Mouse (Mus musculus) megakaryocyte, adult 5-6 weeks (primary cell): ENCODE results near the gene Tbc1d16. TPM values are rescaled to one million over a fixed set of nuclear protein-coding genes. Genes with fewer than 3 reads are reported as not detected.

Source experiments
- ATAC-seq: 2 replicates; pipeline ENCODE4 v1.8.0; 2016; ENCODE audit warnings: mild to moderate bottlenecking, inconsistent platforms; ENCODE audit not compliant: poor library complexity, severe bottlenecking
- total RNA-seq, 2 experiments: library from RNA; stranded (forward) in 1 of 2; stranded (reverse) in 1 of 2; fragments of 153-499, 151-499 nt in 1 of 2; fragments of 221-1000, 200-1000 nt in 1 of 2; gene quantifications; 2 replicates each; pipeline versions ENCODE4 v1.2.3 to v1.2.4; 2015 to 2017

The Tbc1d16 gene
- total RNA-seq, 2 experiments from 2014 or later, result 0.59 to 0.71 TPM

DNA sequence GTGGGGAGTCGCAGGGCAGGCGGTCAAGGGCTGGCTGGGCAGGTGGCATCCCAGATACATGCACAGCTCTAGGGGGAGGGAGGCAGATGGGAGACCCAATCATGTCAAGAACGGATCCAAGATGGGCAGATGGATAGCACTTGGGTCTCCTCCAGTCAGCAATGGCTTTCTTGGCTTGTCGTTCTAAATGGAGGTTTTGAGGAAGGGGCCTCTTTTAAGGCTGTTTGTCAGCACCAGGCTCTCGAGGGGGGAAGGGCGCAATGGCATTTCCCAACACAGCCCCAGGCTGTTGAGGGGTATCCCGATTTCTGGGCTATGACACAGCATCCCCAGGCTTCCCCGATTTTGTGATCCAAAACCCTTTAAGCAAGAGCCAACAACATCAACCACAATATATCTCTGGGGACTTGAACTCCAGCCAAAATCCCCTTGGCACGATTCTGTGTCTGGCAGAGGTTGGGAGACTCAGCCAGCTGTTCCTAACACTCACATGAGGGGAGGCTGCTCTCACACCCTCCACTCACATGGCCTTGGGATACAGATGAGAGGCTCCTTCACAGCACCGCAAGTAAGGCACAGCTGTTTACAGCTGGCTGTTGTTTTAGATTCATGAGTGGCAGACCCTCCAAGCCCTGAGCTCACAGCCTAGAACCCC is 18.8 kb downstream of the Tbc1d16 start:
- ATAC-seq, result no peak

DNA sequence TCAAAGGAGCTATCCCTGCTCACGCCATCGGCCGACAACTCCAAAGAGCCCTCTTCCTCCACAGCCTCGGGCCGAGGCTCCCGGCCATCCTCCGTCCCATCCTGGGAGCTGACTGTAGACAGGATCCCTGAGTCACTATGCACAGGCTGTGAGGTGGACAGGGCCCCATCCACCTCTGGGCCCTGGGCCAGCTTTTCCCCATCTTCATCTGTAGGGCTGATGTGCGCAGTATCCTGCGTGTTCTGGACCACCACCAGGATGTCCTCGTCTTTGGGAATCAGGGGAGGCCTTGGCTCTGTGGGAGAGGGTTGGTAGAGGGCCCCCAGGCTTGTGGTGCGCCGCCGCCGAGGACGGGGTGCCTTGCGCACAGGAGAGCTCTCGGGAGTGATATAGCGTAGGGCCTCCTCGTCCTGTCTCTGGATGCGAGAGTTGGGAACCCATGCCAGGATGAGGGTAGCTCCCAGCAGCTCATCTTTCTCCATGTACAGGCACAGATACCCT is 19.4 kb downstream of the Tbc1d16 start:
- no peak for ATAC-seq

DNA sequence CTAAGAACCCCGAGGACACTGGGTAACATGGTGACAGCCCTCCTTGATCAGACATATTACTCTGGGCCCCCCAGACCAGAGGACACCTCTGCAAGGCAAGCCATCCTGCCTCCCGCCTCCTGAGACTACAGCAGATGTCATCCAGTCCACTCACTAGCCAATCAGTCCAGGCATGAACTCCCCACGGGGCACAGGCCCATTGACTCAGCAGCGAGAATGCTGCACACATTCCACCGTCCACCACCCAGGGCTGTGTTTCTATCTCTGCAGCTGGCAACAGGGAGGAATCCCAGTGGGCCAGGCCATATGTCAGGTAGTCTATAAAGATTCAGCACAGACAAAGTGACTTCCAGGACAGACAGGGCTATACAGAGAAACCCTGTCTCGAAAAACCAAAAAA is 20.3 kb downstream of the Tbc1d16 start:
- no peak for ATAC-seq

DNA sequence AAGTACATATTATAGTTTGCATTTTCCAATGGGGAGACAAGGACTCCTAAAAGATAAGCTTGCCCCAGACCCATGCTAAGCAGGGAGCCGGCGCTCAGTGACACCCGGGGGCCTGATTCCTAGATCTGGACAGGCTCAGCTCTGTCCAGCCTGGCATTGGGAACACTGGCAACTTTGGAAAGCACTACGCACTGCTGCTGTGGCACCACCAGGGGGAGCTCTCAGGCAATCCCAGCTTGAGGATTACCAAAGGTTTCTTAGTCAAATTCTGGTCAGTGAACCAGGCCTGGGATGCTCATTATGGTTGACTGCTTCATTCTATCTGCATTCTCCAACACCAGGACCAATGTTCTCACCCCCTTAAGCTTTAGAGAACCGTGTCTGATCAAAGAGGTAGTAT is 21.7 kb downstream of the Tbc1d16 start:
- ATAC-seq, result peak; percentile 87

DNA sequence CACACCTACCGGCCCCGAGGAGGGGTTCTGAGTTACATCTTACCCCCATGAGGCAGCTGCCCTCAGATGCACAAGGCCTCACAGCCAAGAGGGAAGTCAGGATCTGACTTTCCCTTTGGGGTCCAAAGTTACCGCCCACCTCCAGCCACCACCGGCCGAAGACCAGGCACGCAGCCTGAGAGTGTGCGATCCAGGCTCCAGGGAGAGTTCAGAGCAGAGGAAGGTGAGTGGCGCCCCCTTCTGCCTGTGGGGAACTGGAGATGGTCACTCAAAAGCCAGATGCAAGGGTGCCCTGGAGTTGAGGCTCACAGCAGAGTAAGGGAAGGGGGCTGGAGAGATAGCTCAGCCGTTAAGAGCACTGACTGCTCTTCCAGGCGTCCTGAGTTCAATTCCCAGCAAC is 22.6 kb downstream of the Tbc1d16 start:
- no peak for ATAC-seq

DNA sequence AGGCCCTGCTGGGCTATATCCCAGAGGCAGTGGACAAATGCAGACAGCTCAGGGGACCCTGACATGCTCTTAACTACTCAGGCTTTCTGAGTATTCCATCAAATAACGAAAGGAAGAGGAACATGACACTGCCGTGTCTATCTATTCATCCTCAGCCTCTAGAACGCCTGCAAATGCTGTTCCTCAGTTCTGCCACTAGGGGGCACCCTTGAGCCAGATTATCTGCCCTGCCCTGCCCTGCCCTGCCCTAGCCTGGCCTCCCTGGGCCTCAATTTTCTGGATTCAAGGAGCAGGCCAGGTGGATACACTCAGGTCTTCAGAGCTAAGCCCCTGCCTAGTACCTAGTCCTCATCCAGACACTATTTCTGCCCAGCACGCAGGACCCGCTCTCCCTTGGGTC is 24.9 kb downstream of the Tbc1d16 start:
- ATAC-seq, result peak; percentile 64

DNA sequence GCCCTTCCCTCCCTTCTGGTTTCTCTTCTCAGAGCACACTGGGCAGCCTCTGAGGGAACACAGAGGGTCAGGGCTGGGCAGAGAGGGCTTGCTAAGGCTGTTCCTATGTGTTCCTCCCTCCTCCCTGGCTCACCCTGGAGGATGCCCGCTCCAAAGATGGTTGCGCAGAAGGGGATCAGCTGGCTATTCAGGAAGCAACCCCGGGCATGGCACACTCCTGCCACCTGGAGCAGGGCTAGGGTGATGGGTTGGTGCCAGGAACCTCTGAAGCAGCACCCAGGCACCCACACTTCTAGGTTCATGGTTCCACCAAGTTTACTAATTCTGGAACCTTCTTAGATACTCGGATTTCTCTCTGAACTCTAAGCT is 29.1 kb downstream of the Tbc1d16 start:
- no peak for ATAC-seq

DNA sequence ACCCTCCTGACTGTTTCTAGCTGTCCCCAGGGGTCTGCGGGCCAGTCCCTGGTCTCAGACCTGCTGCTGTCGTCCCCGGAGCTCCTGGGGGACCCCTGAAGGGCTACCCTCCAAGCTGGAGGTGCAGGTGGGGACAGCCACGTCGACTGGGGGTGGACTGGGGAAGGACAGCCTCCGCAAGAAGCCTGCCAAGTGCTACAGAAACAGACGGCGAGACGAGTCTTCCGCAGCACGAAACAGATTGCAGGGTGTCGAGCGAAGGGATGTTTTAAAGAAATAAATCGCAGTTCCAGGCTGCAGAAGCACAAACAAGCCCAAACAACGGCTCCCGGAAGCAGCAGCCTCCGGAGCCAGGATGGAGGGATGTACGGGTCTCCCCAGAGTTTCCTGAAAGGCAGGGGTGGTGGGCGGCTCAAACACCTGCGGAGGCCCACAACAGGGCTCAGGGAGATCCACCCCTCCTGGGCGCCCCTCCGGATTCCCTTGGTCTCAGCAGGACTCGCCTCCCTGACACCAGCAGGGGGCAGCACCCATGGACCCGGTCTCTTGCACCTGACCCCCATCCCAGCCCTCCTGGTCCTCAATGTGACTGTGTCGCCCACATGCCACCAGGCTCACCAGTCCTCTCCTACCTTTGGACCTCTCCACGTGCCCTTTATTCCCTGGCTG is 29.6 kb downstream of the Tbc1d16 start:
- ATAC-seq, result peak; percentile 45

DNA sequence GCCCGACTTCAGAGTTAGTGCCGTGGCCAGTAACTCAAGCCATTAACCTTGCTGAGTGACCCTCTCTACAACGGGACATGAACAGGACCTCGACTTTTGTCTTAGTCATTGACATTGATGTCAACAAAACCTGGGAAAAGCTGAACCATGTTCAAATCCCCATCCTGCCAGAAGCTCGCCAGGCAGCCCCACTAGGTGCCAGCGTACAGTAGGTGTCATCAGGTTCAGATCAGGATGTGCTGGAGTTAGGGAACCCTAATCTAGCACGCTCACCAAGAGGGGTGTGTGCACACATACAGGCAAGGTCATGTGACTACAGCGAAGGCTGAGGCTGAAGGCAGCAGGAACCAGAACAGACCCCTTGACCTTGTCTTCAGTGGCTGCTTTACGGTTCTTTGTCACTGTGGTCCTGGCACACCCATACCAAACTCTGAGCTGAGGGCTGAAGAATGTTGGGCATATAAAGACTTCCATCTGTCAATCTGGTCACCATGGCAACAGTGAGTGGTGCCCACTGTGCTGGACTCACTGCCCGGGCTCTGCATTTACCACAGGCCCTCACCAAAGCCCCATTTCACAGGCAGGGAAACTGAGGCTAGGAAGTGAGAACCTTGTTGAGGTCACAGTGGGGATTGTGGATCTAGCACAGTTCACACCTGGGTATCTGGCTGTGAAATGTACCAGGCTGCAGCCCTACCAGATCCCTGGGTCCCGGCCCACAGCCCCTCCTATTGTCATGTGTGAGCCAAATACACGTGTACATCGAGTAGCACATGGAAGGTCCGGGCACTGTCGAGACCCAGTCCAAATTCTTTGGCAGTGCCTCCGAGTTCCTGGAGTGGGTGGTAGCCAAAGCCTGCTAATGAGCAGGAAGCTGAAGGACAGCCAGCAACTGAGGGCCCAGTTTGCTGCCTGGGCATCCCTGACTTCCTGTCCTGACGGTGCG is 30.4 kb downstream of the Tbc1d16 start:
- ATAC-seq, result no peak

DNA sequence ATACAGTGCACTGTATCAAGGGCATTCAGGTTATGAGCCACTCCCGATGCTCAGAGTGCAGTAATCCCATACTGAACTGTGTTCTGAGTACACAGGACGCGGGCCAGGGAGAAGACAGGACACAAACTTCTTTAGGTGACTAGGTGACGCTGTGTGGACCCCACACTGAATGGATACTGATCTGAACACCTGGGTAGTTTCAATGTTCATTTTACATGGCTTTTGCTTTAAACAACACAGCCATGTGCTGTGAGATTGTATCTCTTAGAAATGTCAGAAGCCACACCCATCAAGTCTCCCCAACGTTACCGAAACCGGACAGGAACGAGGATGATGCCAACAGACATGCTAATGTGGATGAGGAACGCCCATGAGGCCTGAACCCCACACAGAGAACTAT is 35.7 kb downstream of the Tbc1d16 start:
- no peak for ATAC-seq

DNA sequence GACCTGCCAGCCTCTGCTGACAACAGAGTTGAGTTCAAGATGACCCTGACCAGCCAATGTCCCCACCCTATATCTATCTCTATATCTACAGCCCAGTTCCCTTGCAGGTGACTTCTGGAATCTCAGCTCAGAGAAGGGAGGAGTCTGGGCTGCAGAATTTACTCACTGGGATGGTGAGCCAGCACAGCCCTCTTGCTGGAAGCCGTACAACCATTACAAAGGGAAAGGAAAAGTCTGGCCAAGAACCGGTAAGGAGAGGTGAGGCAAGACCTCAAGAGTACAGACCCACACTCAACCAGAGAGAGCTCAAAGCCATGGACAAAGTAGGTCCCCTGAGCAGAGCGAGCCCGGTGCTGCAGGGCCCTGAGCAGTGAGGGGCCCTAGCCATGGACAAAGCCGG is 36.1 kb downstream of the Tbc1d16 start:
- ATAC-seq, result no peak

DNA sequence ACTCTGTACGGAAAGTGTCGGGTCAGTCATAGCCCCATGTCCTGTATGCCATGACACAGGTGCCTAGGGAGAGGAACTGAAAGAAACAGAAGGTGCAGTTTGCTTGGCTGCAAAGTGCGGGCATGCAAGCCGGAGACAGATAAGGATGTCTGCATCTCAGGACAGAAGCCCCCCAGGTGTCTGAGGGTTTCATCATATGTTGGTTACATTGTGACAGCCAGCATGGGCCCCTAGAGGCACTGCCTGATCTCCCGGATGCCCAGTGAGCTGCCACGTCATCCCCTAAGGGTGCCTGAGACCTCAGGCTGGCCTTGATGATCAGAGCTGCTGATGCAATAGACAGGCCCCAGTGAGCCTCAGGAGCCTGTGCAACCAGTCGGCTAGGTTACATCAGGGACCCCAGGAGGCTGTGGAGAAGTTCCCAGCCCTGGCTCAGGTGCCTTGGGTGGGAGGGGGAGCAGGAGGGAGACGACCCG is 36.7 kb downstream of the Tbc1d16 start:
- peak; percentile 17; the same call in 1 of the 2 replicates for ATAC-seq

DNA sequence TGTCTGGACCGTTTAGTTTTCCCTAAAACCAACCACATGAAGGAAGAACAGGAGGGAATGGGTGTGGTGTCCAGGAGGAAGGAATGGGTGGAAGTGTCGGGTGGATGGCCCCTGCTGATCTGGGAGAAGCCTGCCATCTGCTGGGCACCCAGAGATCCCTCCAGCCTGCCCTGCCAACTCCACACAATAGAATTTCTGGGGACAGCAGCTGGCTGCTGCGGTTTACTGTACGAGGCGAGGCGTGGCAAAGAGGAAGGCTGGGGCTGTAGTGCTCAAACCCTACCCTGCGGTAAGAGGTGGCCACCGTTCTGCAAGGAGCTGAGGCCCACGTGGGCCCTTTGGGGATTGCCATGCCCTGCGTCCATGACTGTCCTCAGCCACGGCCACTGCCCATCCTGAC is 37.8 kb downstream of the Tbc1d16 start:
- peak; percentile 82 for ATAC-seq

DNA sequence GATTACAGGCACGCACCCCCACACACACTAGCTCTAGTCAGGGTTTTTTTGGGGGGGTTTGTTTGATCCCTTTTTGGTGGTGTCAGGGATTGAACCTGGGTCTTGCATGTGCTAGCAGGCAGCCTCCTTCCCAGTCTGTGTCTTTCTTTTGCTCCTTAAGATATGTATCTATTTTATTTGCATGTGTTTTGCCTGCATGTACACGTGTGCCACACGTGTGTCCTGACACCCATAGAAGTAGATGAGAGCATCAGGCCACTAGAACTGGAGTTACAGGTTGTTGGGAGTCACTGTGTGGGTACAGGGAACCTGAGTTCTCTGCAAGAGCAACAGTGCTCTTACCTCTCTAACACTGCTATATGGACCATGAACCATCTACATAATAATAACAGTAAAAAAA is 39.0 kb downstream of the Tbc1d16 start:
- ATAC-seq, result no peak

DNA sequence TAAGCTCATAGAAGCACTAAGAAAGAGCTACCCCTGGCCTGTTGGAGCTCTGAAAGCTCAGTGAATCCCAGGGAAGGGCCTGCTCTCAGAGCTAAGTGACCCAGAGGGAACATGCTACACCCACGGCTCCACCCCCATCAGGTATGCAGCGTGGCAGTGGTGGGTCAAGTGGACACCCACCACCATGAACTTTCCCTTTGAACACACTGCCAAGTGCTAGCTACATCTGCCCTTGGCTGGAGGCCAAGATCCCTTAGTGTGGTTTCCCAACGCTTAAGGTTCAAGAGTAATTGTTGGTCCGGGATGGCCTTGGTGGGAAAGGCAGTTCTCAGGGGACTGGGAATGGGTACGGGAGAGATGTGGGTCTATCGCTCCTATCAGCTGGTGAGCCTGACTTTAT is 39.9 kb downstream of the Tbc1d16 start:
- no peak for ATAC-seq

DNA sequence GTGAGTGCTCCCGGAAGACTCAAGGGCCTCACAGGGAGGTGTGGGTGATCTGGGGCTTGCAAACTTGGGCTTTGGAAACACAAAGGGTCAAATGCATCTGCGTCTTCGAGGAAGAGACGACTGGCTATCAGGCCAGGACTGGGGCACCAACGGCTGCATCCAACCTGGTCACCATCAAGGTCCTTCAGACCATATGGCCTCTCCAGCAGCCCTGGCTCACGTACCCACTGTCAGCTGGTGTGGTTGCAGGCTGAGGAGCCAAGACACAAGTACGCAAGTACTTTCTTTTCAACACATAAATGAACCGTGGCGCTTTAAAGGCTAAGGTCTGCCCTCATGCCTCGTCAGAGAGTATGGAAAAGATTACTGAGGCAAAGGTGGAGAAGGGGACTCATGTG is 40.5 kb downstream of the Tbc1d16 start:
- ATAC-seq, result no peak

DNA sequence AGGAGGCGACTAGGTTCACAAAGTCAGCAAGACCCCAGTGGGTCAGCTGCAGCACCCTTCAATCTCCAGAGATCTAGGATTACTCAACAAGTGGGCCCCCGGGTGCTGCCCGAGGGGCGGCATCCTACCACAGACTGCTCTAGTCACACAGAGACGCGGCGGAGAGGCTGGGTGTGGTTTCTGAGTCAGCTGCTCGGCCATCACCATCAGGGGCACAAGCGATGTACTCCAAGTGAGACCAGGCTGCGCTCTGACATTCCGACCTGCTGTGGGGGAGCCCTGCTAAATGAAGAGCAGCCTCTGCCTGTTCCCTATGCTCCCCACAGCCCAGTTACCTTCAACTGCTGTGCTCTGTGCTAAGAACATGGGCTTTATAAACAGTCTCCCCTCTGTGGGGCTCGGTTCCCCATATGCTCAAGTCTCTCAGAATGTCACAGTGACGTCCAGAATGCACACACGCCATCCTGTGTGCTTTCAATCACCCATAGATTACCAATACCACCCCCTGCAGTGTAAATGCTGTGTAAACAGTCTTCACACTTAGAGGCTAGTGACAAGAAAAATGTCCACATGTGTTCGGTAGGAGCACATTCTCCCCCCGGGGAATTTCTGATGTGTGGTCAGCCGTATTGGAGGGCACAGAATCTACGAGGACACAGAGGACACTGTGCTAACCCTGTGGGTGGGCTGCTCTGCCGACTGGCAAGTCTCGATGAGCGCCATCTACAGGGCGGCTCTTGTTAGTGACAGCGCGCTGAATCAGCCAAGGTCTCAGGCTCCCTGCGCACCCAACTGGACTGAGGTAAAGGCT is 41.1 kb downstream of the Tbc1d16 start:
- peak; percentile 50 for ATAC-seq

DNA sequence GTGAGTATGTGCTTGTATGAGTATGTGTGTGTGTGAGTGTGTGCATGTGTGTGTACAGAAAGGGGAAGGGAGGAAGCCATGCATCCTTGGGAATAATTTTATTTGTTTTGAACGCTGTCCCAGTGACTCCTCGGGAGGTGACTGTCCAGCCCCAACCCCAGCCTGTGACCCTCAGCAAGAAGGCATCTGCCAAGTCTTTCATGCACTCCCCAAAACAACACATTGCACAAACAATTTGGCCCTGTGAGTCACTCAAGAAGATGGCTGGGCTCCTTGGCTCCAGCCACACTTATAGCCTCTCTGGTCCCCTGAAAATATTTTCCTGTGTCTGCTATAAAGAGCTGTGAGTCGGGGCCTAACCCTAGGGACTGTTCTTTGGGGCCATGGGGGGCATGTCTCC is 41.9 kb downstream of the Tbc1d16 start:
- no peak for ATAC-seq

DNA sequence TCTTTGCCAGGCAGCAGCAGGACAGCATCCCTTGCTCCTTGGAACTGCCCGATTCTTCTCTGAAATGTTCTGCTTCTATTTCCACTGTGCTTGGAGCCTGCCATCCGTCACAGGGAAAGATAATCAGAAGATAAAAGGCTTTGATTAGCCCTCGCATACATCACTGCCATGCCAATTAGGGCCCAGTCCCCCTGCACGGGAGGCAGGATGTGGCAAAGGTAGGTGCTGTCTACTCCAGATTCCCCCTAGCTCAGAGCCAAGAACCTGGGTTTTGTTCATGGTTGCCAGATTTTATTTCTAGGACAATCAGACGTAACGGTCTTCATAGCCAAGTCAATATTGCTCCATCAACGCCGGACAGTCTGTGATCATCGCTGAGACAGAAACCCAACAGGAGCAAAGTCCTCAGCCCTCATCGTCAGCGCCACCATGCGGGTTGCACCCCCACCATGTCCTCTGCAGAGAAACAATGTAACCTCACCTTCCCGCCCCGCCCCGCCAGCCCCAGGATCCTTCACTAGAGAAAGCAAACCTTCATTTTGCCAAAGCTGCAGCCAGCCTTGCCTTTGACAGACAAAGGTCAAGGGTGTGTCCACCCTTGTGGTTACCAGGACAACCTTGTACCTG is 44.5 kb downstream of the Tbc1d16 start:
- no peak for ATAC-seq

DNA sequence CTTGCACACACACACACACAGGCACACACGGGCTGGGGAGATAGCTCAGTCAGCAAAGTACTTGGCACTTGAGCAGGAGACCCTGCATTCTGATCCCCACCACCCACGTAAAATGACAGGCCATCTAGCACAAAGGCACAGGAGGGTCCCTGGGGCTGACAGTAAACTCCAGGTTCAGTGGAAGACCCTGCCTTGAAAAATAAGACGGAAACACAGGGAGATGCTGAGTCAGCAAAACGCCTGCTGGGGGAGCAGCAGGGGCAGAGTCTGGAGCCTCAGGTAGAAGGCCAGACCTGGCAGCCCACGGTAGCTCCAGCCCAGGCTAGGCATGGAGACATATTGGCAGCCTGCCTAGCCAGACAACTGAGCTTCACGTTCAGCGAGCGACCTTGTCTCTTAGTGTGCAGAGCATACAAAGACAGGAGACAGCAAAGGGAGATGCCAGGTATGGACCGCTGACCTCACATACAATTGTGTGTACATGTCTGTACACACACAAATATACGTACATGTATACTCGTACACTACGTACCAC is 46.4 kb downstream of the Tbc1d16 start:
- ATAC-seq, result no peak
